Mouse (Mus musculus): ENCODE data around the gene Glyatl3. TPM values are rescaled to one million over a fixed set of nuclear protein-coding genes. Genes with fewer than 3 reads are reported as not detected.
A peak's percentile ranks its signal among the peaks of the same experiment; 100 is the strongest.

The Glyatl3 gene
- polyA plus RNA-seq (2014; fragmentation: Nextera tagmentation; extraction: Ambion mirVana): not detected in 2 replicates

GRCm38 (mm10) chr17:40914250-40914649 is at the start of gene Glyatl3:
Glyatl3 (minus strand) TSS chr17:40914350.
- H3K27ac ChIP-seq (ENCODE audit: low read depth): no peak within 1 kb of the TSS
- no peak within 1 kb of the TSS for H3K9ac ChIP-seq
- H3K4me1 ChIP-seq (ENCODE audit: insufficient read depth): no peaks in the 10 kb centered on the region
- ATAC-seq (ENCODE audit: insufficient read depth) (no peak), DNase-seq (no peak)
- WGBS: 99% methylated on average over 2 of the region's 2 CpGs
- H3K36me3 ChIP-seq (ENCODE audit: insufficient read depth): no peaks in the 10 kb centered on the region
- no peak within 1 kb of the TSS for H3K4me3 ChIP-seq (ENCODE audit: low read depth, low read length)
- no peak within 1 kb of the TSS for H3K4me2 ChIP-seq
- H3K27me3 ChIP-seq (ENCODE audit: insufficient read depth, low read length): no peaks in the 10 kb centered on the region
- no peak for TF ChIP-seq CTCF (IDR thresholded peaks at IDR 0.05; ENCODE audit: low read depth)
- H3K9me3 ChIP-seq (ENCODE audit: low read depth, low read length): no peaks in the 10 kb centered on the region

- Histone ChIP-seq H3K27ac (ENCODE audit: low read depth) (no peak overlapping the region), H3K4me3 (ENCODE audit: low read depth, low read length) (no peak overlapping the region), H3K27me3 (ENCODE audit: insufficient read depth, low read length) (no peaks in the 10 kb centered on the region), H3K9me3 (ENCODE audit: low read depth, low read length) (no peaks in the 10 kb centered on the region), H3K36me3 (ENCODE audit: insufficient read depth) (peaks cover 21% of the 10 kb centered on the region), H3K4me1 (ENCODE audit: insufficient read depth) (no peaks in the 10 kb centered on the region), H3K4me2 (no peak overlapping the region), H3K9ac (no peak overlapping the region)
- 85% methylated on average over 3 of the region's 3 CpGs for WGBS
- DNase-seq (no peak), ATAC-seq (ENCODE audit: insufficient read depth) (no peak)
- no peak for TF ChIP-seq CTCF (IDR thresholded peaks at IDR 0.05; ENCODE audit: low read depth)
Measured at GRCm38 (mm10) chr17:40948518-40948917, 34.4 kb upstream of the Glyatl3 start.

GRCm38 (mm10) chr17:40934420-40935231 is 20.5 kb upstream of the Glyatl3 start, which contains the start of the genes Mut and Cenpq:
Mut (plus strand) TSS chr17:40934685.
Cenpq (minus strand) TSS chr17:40935047.
- no peak for TF ChIP-seq CTCF (IDR thresholded peaks at IDR 0.05; ENCODE audit: low read depth)
- ATAC-seq (ENCODE audit: insufficient read depth): peak; percentile 100
- WGBS: under 1% methylated on average over 50 of the region's 50 CpGs
- Histone ChIP-seq H3K27me3 (ENCODE audit: insufficient read depth, low read length) (no peaks in the 10 kb centered on the region), H3K4me2 (peak within 1 kb of the TSS; percentile 74), H3K4me3 (ENCODE audit: low read depth, low read length) (peak within 1 kb of the TSS; percentile 66), H3K27ac (ENCODE audit: low read depth) (peak within 1 kb of the TSS; percentile 95), H3K9ac (peak within 1 kb of the TSS; percentile 77), H3K36me3 (ENCODE audit: insufficient read depth) (peaks cover 13% of the 10 kb centered on the region; the same call in 1 of the 2 replicates), H3K4me1 (ENCODE audit: insufficient read depth) (no peaks in the 10 kb centered on the region), H3K9me3 (ENCODE audit: low read depth, low read length) (no peaks in the 10 kb centered on the region)
- peak; percentile 100 for DNase-seq

- Histone ChIP-seq H3K4me2 (peak overlapping the region; percentile 74), H3K9me3 (ENCODE audit: low read depth, low read length) (no peaks in the 10 kb centered on the region), H3K4me3 (ENCODE audit: low read depth, low read length) (peak overlapping the region; percentile 66), H3K27me3 (ENCODE audit: insufficient read depth, low read length) (no peaks in the 10 kb centered on the region), H3K4me1 (ENCODE audit: insufficient read depth) (no peaks in the 10 kb centered on the region), H3K27ac (ENCODE audit: low read depth) (peak overlapping the region; percentile 95; the same call in 1 of the 2 replicates), H3K36me3 (ENCODE audit: insufficient read depth) (peaks cover 13% of the 10 kb centered on the region; the same call in 1 of the 2 replicates), H3K9ac (peak overlapping the region; percentile 77)
- 0% methylated on average over 14 of the region's 14 CpGs for WGBS
- DNase-seq (peak; percentile 36), ATAC-seq (ENCODE audit: insufficient read depth) (peak; percentile 48)
- no peak for TF ChIP-seq CTCF (IDR thresholded peaks at IDR 0.05; ENCODE audit: low read depth)
Measured at GRCm38 (mm10) chr17:40933985-40934384, 19.8 kb upstream of the Glyatl3 start.

- Histone ChIP-seq H3K27ac (ENCODE audit: low read depth) (no peak overlapping the region), H3K9ac (no peak overlapping the region), H3K27me3 (ENCODE audit: insufficient read depth, low read length) (no peaks in the 10 kb centered on the region), H3K4me3 (ENCODE audit: low read depth, low read length) (no peak overlapping the region), H3K36me3 (ENCODE audit: insufficient read depth) (no peaks in the 10 kb centered on the region), H3K4me2 (no peak overlapping the region), H3K9me3 (ENCODE audit: low read depth, low read length) (no peaks in the 10 kb centered on the region), H3K4me1 (ENCODE audit: insufficient read depth) (no peaks in the 10 kb centered on the region)
- ATAC-seq (ENCODE audit: insufficient read depth): no peak
- TF ChIP-seq CTCF (IDR thresholded peaks at IDR 0.05; ENCODE audit: low read depth): no peak
- DNase-seq: no peak
- WGBS: 93% methylated on average over 1 of the region's 2 CpGs
Measured at GRCm38 (mm10) chr17:40915499-40915898, 1.3 kb upstream of the Glyatl3 start.

- no peak for ATAC-seq (ENCODE audit: insufficient read depth)
- Histone ChIP-seq H3K4me3 (ENCODE audit: low read depth, low read length) (no peak overlapping the region), H3K27me3 (ENCODE audit: insufficient read depth, low read length) (no peaks in the 10 kb centered on the region), H3K9me3 (ENCODE audit: low read depth, low read length) (no peaks in the 10 kb centered on the region), H3K9ac (no peak overlapping the region), H3K27ac (ENCODE audit: low read depth) (no peak overlapping the region), H3K4me1 (ENCODE audit: insufficient read depth) (no peaks in the 10 kb centered on the region), H3K36me3 (ENCODE audit: insufficient read depth) (no peaks in the 10 kb centered on the region), H3K4me2 (peak overlapping the region; percentile 46)
- no peak for TF ChIP-seq CTCF (IDR thresholded peaks at IDR 0.05; ENCODE audit: low read depth)
- DNase-seq: no peak
- WGBS: 8% methylated on average over 14 of the region's 14 CpGs
Measured at GRCm38 (mm10) chr17:40904721-40905154, 9.4 kb downstream of the Glyatl3 start.

- WGBS: 7% methylated on average over 11 of the region's 11 CpGs
- H3K36me3 ChIP-seq (ENCODE audit: insufficient read depth): no peaks in the 10 kb centered on the region
- H3K4me1 ChIP-seq (ENCODE audit: insufficient read depth): no peaks in the 10 kb centered on the region
- H3K27me3 ChIP-seq (ENCODE audit: insufficient read depth, low read length): no peaks in the 10 kb centered on the region
- peak; percentile 13 for DNase-seq
- no peak overlapping the region for H3K4me3 ChIP-seq (ENCODE audit: low read depth, low read length)
- H3K9ac ChIP-seq: no peak overlapping the region
- no peak overlapping the region for H3K27ac ChIP-seq (ENCODE audit: low read depth)
- H3K9me3 ChIP-seq (ENCODE audit: low read depth, low read length): no peaks in the 10 kb centered on the region
- no peak for ATAC-seq (ENCODE audit: insufficient read depth)
- peak overlapping the region; percentile 46 for H3K4me2 ChIP-seq
- TF ChIP-seq CTCF (IDR thresholded peaks at IDR 0.05; ENCODE audit: low read depth): no peak
Measured at GRCm38 (mm10) chr17:40904056-40904597, 10.0 kb downstream of the Glyatl3 start.
